Mouse (Mus musculus) olfactory bulb, adult 2 months (tissue): Measurements from ENCODE around the gene Med16. TPM values are rescaled to one million over a fixed set of nuclear protein-coding genes. Genes with fewer than 3 reads are reported as not detected.

Experiments used
- H3K27ac ChIP-seq: fragments of 200-500 bp; 2 replicates; pipeline ENCODE4 v1.5.1; 2012; ENCODE audit warnings: low read depth, low read length; ENCODE audit not compliant: insufficient read depth
- H3K4me1 ChIP-seq: fragments of 200-500 bp; 2 replicates; pipeline ENCODE4 v1.6.1; 2012; ENCODE audit warnings: low read length; ENCODE audit not compliant: control insufficient read depth, insufficient read depth
- H3K4me3 ChIP-seq: fragments of 200-500 bp; 2 replicates; pipeline ENCODE4 v1.5.1; 2012; ENCODE audit warnings: mild to moderate bottlenecking, low read depth, low read length, moderate library complexity; ENCODE audit not compliant: insufficient read depth
- CTCF ChIP-seq: fragments of 200-500 bp; IDR thresholded peaks from 2 replicates; pipeline ENCODE4 v1.5.1; 2012; ENCODE audit warnings: low read depth, mild to moderate bottlenecking, low read length, moderate library complexity; ENCODE audit not compliant: insufficient read depth
- POLR2A ChIP-seq: fragments of 200-500 bp; IDR thresholded peaks from 2 replicates; pipeline ENCODE4 v1.6.1; 2012; ENCODE audit warnings: mild to moderate bottlenecking, low read depth, low read length, moderate library complexity; ENCODE audit not compliant: insufficient read depth
- whole genome bisulfite sequencing: fragments of 180-500 bp; shearing (Covaris S2); methylation state at CpG from one replicate; pipeline ENCODE4 v1.1.7; 2018; 5-methylcytosine and 5-hydroxymethylcytosine counted together
- polyA plus RNA-seq: library from polyadenylated mRNA; stranded (reverse); fragments of >200 nt; gene quantifications from 2 replicates; pipeline ENCODE4 v1.2.4, GENCODE M21; 2012; ENCODE audit warnings: low replicate concordance; ENCODE audit not compliant: missing spikeins, insufficient read depth, insufficient read length

Gene Med16
- polyA plus RNA-seq, 1 experiment: not detected

GRCm38 (mm10) chr10:79861230-79862048, 47.3 kb downstream of the Med16 start:
- no peak overlapping the region for H3K4me3 ChIP-seq
- peaks cover 60% of the 10 kb centered on the region for H3K4me1 ChIP-seq
- H3K27ac ChIP-seq: no peak overlapping the region
- 60% methylated on average over 25 of the region's 25 CpGs for WGBS
- TF ChIP-seq CTCF (no peak), POLR2A (no peak)

- 88% methylated on average over 26 of the region's 26 CpGs for WGBS
- TF ChIP-seq CTCF (no peak), POLR2A (no peak)
- peaks cover 67% of the 10 kb centered on the region for H3K4me1 ChIP-seq
- no peak overlapping the region for H3K27ac ChIP-seq
- H3K4me3 ChIP-seq: no peak overlapping the region
Measured at GRCm38 (mm10) chr10:79860079-79860911, 48.4 kb downstream of the Med16 start.

GRCm38 (mm10) chr10:79859116-79859515, 49.6 kb downstream of the Med16 start:
- Histone ChIP-seq H3K4me1 (peaks cover 61% of the 10 kb centered on the region), H3K27ac (no peak overlapping the region), H3K4me3 (no peak overlapping the region)
- WGBS: 52% methylated on average over 11 of the region's 11 CpGs
- TF ChIP-seq POLR2A (no peak), CTCF (no peak)

- Histone ChIP-seq H3K27ac (peak overlapping the region; percentile 31; the same call in 1 of the 2 replicates), H3K4me3 (0 out of 2 replicates have a peak overlapping the region, but pooled peaks have one; percentile 5), H3K4me1 (peaks cover 61% of the 10 kb centered on the region)
- 22% methylated on average over 17 of the region's 17 CpGs for WGBS
- TF ChIP-seq CTCF: no peak
- TF ChIP-seq POLR2A: no peak
Measured at GRCm38 (mm10) chr10:79858416-79859074, 50.2 kb downstream of the Med16 start.

- no peak overlapping the region; the same call in 1 of the 2 replicates for H3K4me3 ChIP-seq
Measured at GRCm38 (mm10) chr10:79857894-79858293, 50.8 kb downstream of the Med16 start.

DNA sequence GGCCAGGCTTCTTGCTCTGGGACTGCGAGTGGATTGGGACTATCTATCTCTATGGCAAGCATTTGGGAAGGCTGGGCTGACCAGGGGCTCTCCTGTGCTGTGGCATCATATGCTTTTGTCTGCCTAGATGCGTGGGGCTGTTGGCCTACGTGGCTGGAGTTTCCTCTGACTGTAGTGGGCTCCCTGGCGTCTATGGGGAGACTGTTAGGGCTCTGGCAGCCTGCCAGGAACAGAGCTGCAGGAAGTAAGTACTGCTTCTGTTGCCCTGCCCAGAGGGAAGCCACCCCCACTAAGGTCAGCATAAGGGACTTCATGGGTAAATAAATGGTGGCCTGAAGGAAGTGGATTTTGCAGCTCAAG, 51.3 kb downstream of the Med16 start:
- WGBS: 5% methylated on average over 4 of the region's 4 CpGs
- Histone ChIP-seq H3K4me1 (peaks cover 71% of the 10 kb centered on the region), H3K4me3 (no peak overlapping the region), H3K27ac (no peak overlapping the region)
- TF ChIP-seq CTCF (no peak), POLR2A (no peak)

More at GRCm38 (mm10) chr10:79857894-79858293, 50.8 kb downstream of the Med16 start:
- no peak for TF ChIP-seq POLR2A
- TF ChIP-seq CTCF: no peak
- WGBS: 47% methylated on average over 2 of the region's 2 CpGs
- Histone ChIP-seq H3K4me1 (peaks cover 67% of the 10 kb centered on the region), H3K27ac (peak overlapping the region; percentile 31; the same call in 1 of the 2 replicates)

DNA sequence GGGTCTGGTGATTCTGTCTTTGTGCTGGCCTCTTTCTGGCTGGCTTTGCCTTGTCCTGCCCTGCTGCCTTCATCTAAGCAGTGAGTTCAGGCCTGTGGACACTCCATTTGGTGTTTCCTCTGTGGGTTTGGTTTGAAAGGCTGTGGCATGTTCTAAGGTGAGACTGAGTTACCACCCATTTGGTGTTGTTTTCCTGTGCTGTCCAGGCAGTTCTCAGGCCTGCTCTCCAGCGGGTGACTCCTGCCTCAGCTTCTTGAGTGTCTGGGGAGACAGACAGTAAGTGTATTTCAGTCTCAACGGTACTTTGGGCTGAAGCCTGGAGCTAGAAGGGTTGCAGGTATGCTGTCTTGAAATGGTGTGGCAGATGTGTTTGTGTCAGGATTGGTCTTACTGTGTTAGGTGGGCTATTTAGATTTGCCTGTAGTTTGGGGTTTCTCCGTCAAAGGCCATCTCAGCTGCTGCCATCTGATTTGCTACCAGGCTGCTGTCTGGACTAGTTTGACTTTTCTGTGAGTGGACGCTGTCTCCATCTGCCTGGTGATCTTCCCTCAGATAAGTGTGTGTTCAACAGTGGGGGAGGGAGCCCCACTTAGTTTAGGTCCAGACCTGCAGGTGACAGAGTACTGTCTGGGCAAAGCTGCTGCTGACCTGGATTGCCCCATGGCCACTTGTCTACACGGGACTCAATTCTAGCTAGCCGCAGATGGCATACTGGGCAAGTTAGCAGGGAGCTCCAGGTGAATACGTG, 51.8 kb downstream of the Med16 start:
- Histone ChIP-seq H3K4me3 (peak overlapping the region; percentile 36), H3K4me1 (peaks cover 72% of the 10 kb centered on the region), H3K27ac (no peak overlapping the region)
- WGBS: 14% methylated on average over 7 of the region's 7 CpGs
- TF ChIP-seq CTCF: no peak
- no peak for TF ChIP-seq POLR2A

GRCm38 (mm10) chr10:79856280-79856679, 52.4 kb downstream of the Med16 start:
- peaks cover 74% of the 10 kb centered on the region for H3K4me1 ChIP-seq
- TF ChIP-seq POLR2A (no peak), CTCF (no peak)
- peak overlapping the region; percentile 36 for H3K4me3 ChIP-seq
- 11% methylated on average over 6 of the region's 6 CpGs for WGBS
- H3K27ac ChIP-seq: no peak overlapping the region
